Mouse (Mus musculus): ENCODE data around the gene Mrc1.

DNA sequence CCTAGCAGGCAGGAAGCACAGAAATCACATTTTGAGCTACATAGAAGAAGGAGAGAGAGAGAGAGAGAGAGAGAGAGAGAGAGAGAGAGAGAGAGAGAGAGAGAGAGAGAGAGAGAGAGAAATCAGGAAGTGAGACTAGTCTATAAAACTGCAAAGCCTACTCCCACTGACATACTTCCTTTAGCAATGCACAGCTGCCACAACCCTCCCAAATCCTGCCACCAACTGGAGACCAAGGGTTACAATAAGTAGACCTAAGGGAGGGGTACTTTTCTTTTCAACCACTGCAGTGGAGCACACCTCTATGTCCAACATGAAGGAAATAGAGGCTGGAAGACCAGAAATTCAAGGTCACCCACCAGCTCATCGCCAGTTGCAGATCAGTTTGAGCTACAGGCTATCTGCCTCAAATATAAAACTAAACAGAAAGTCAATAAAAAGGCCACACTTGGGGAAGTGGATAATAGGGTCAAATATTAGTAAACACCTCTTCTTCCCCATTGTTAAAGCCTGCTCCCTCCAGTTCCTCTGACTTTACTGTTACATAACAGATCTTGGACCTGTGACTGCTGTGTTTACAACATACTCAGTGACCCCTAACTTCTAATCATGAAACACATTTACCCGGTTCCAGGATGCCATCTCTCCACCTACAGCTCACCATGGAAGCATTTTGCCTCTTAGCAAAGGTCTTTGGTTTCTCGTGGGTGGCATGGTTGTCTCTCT, 20.8 kb downstream of the Mrc1 start:
- TF ChIP-seq CTCF (IDR thresholded peaks at IDR 0.05; ENCODE audit: borderline replicate concordance, insufficient read depth, low read depth, low read length) (no peak), POLR2A (IDR thresholded peaks at IDR 0.05; ENCODE audit: borderline replicate concordance, insufficient read depth, low read length) (no peak)

All from cerebellum, adult 2 months (tissue).